Mouse (Mus musculus): Measurements from ENCODE around the gene Asic3. TPM values are rescaled to one million over a fixed set of nuclear protein-coding genes. Genes with fewer than 3 reads are reported as not detected.

Asic3 gene
- polyA plus RNA-seq, 1 experiment: 0.14 TPM

DNA sequence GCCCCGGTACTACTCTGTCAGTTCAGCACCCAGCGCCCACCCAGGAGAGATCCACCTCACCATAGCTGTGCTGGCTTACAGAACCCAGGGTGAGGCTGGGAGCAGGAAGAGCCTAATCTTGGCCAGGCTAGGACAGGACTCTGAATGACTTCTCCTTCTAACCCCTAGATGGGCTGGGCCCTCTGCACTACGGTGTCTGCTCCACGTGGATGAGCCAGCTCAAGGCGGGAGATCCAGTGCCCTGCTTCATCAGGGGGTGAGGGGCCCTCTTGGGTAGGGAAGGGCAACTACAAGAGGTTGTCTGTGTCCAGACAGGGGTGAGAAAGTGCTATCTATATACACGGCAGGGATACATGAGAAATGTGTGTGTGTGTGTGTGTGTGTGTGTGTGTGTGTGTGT lies 31.7 kb upstream of the Asic3 start:
- TF ChIP-seq POLR2A (IDR thresholded peaks at IDR 0.05; ENCODE audit: low read depth, low read length): no peak
- TF ChIP-seq CTCF (IDR thresholded peaks at IDR 0.05; ENCODE audit: extremely low read depth, insufficient read depth, insufficient read length, insufficient replicate concordance): no peak
- no peaks in the 10 kb centered on the region; the same call in 1 of the 2 replicates for H3K4me1 ChIP-seq (ENCODE audit: control insufficient read depth, insufficient read depth, insufficient read length)
- no peaks in the 10 kb centered on the region for H3K36me3 ChIP-seq (ENCODE audit: control insufficient read depth, insufficient read depth, low read length)
- no peak overlapping the region for H3K27ac ChIP-seq (ENCODE audit: insufficient read depth, low read length)
- H3K27me3 ChIP-seq (ENCODE audit: control insufficient read depth, insufficient read depth, low read length): no peaks in the 10 kb centered on the region
- no peak for DNase-seq (ENCODE audit: low read depth in 1 of 2, low spot score in 2 of 2)
- no peak overlapping the region for H3K4me3 ChIP-seq (ENCODE audit: extremely low read depth, insufficient read depth, insufficient read length)
- WGBS: 88% methylated on average over 6 of the region's 6 CpGs

DNA sequence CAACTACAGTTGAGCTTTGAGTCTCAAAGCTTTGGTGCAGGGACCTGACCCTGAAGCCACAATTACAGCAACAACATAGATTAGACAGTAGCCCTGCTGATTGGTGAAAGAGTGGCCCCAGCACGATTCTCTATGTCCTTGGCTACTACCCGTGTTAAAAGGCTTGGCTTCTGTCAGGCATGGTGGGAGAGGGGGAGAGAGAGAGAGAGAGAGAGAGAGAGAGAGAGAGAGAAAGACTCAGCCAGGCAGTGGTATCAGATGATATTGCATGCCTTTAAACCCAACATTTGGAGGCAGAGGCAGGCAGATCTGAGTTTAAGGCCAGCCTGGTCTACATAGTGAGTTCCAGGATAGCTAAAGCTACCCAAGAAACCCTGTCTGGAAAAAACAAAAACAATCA lies 31.2 kb upstream of the Asic3 start:
- TF ChIP-seq CTCF (IDR thresholded peaks at IDR 0.05; ENCODE audit: extremely low read depth, insufficient read depth, insufficient read length, insufficient replicate concordance) (no peak), POLR2A (IDR thresholded peaks at IDR 0.05; ENCODE audit: low read depth, low read length) (no peak)
- DNase-seq (ENCODE audit: low read depth in 1 of 2, low spot score in 2 of 2): no peak
- Histone ChIP-seq H3K27ac (ENCODE audit: insufficient read depth, low read length) (no peak overlapping the region), H3K27me3 (ENCODE audit: control insufficient read depth, insufficient read depth, low read length) (no peaks in the 10 kb centered on the region), H3K4me1 (ENCODE audit: control insufficient read depth, insufficient read depth, insufficient read length) (no peaks in the 10 kb centered on the region; the same call in 1 of the 2 replicates), H3K36me3 (ENCODE audit: control insufficient read depth, insufficient read depth, low read length) (no peaks in the 10 kb centered on the region), H3K4me3 (ENCODE audit: extremely low read depth, insufficient read depth, insufficient read length) (no peak overlapping the region)
- 83% methylated on average over 2 of the region's 2 CpGs for WGBS

DNA sequence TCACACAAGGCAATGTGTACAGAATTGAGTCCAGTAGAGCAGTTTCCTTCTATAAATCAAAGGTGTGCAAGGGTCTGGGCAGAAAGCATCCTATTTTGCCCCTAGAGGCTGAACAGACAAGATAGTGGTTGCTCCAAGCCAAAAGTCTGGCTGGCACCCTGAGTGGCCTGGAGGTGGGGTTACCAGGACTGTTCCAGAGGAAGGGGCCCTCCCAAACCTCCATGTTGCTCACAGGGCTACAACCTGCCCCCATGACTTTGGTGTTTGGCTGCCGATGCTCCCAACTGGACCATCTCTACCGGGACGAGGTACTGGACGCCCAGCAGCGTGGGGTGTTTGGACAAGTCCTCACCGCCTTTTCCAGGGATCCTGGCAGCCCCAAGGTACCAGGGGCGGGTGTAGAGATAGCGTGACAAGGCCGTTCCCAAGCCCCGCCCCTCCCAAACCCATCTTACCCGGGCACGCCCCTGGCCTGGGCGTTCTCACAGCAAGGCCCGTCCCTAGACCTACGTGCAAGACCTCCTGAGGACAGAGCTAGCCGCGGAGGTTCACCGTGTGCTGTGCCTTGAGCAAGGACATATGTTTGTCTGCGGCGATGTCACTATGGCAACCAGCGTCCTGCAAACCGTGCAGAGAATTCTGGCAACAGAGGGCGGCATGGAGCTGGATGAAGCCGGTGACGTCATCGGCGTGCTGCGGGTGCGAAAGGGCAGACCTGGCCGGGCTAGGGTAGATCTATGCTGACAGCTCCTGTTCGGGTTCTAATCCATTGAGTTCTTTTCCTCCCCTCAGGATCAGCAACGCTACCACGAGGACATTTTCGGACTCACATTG lies 29.9 kb upstream of the Asic3 start:
- WGBS: 10% methylated on average over 34 of the region's 34 CpGs
- H3K4me1 ChIP-seq (ENCODE audit: control insufficient read depth, insufficient read depth, insufficient read length): peaks cover 8% of the 10 kb centered on the region
- no peak overlapping the region for H3K27ac ChIP-seq (ENCODE audit: insufficient read depth, low read length)

DNA sequence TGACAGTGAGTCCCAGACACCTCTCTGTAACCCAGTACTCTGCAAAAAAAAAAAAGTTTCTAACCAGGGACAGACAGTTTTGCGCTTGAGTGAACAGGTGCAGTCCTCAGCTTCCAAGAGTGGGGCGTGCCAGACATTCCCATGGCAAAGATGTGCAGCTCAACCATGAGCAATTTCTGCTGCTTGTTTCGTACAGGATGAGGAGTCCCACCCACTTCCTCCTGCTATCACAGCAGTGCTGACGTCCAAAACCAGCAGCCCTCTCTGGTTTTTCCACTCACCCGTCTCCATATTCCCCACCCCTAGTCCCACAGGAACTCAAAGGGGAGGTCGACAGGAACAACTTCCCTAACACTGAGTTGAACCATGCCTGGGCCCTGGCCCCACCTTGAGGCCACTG lies 28.8 kb upstream of the Asic3 start:
- Histone ChIP-seq H3K4me3 (ENCODE audit: extremely low read depth, insufficient read depth, insufficient read length) (no peak overlapping the region), H3K36me3 (ENCODE audit: control insufficient read depth, insufficient read depth, low read length) (no peaks in the 10 kb centered on the region), H3K4me1 (ENCODE audit: control insufficient read depth, insufficient read depth, insufficient read length) (peaks cover 12% of the 10 kb centered on the region), H3K27me3 (ENCODE audit: control insufficient read depth, insufficient read depth, low read length) (peaks cover 10% of the 10 kb centered on the region), H3K27ac (ENCODE audit: insufficient read depth, low read length) (no peak overlapping the region)
- WGBS: 15% methylated on average over 6 of the region's 6 CpGs
- DNase-seq (ENCODE audit: low read depth in 1 of 2, low spot score in 2 of 2): peak in 1 of 2 experiments; percentile 19
- TF ChIP-seq POLR2A (IDR thresholded peaks at IDR 0.05; ENCODE audit: low read depth, low read length) (no peak), CTCF (IDR thresholded peaks at IDR 0.05; ENCODE audit: extremely low read depth, insufficient read depth, insufficient read length, insufficient replicate concordance) (no peak)

More for the DNA sequence above, 29.9 kb upstream of the Asic3 start:
- H3K36me3 ChIP-seq (ENCODE audit: control insufficient read depth, insufficient read depth, low read length): no peaks in the 10 kb centered on the region
- H3K4me3 ChIP-seq (ENCODE audit: extremely low read depth, insufficient read depth, insufficient read length): peak overlapping the region; percentile 62
- DNase-seq (ENCODE audit: low read depth in 1 of 2, low spot score in 2 of 2): peak; percentile 85 to 87
- H3K27me3 ChIP-seq (ENCODE audit: control insufficient read depth, insufficient read depth, low read length): peaks cover 8% of the 10 kb centered on the region
- TF ChIP-seq POLR2A (IDR thresholded peaks at IDR 0.05; ENCODE audit: low read depth, low read length) (no peak), CTCF (IDR thresholded peaks at IDR 0.05; ENCODE audit: extremely low read depth, insufficient read depth, insufficient read length, insufficient replicate concordance) (peak; percentile 23; the same call in 1 of the 2 replicates)

DNA sequence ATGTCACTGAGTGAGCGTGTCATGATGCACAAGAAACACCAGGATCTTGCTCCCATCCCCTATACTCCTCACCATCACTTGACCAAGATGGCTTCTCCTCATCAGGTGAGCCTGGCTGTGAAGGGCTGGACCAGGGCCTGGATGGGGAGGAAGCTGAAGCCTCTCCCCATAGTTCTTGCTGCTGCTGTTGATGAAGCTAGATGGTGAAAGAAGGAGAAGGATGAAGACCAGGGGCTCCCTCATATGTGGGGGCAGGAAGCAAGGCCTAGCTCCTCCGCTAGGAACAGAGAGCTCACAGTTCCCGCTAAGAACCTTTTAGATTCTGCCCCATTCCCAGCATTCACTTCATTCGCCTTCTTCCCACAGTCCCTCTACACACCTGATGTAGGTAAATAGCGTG lies 27.8 kb upstream of the Asic3 start:
- no peak overlapping the region for H3K27ac ChIP-seq (ENCODE audit: insufficient read depth, low read length)
- no peak for DNase-seq (ENCODE audit: low read depth in 1 of 2, low spot score in 2 of 2)
- H3K4me1 ChIP-seq (ENCODE audit: control insufficient read depth, insufficient read depth, insufficient read length): peaks cover 13% of the 10 kb centered on the region
- WGBS: 91% methylated on average over 5 of the region's 5 CpGs
- H3K27me3 ChIP-seq (ENCODE audit: control insufficient read depth, insufficient read depth, low read length): peaks cover 10% of the 10 kb centered on the region
- TF ChIP-seq POLR2A (IDR thresholded peaks at IDR 0.05; ENCODE audit: low read depth, low read length) (no peak), CTCF (IDR thresholded peaks at IDR 0.05; ENCODE audit: extremely low read depth, insufficient read depth, insufficient read length, insufficient replicate concordance) (no peak)
- H3K36me3 ChIP-seq (ENCODE audit: control insufficient read depth, insufficient read depth, low read length): no peaks in the 10 kb centered on the region
- H3K4me3 ChIP-seq (ENCODE audit: extremely low read depth, insufficient read depth, insufficient read length): no peak overlapping the region

DNA sequence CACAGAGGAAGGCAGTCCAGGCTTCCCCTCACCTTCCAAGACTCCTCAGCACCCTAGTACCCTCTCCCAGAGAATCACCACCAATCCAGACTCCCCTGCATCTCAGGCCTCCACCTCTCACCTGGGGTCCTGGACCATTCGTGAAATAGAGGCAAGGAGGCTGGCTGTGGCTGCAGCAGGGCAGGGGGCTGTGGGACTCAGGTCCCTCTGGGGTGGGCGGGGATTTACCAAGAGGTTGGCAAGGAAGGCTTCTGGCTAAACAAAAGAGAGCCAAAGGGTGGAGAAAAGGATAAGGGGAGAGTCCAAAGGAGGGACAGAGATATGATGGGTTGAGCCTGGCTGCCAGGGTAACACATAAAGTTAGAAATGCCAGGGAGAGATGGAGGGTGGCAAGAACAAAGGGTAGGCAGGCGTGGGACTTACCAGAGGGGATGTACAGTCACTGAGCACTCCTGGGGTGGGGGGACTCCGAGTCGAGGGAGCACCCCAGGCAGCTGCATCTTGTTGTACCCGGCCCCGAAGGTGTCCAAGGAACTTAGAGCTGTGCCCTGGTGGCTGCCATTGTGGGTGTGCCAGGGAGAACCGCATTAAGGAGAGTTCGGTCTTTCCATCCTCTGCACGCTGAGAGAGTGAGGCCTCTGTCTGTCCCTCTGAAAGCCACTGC lies 27.2 kb upstream of the Asic3 start:
- peaks cover 13% of the 10 kb centered on the region for H3K4me1 ChIP-seq (ENCODE audit: control insufficient read depth, insufficient read depth, insufficient read length)
- peaks cover 10% of the 10 kb centered on the region for H3K27me3 ChIP-seq (ENCODE audit: control insufficient read depth, insufficient read depth, low read length)
- H3K36me3 ChIP-seq (ENCODE audit: control insufficient read depth, insufficient read depth, low read length): no peaks in the 10 kb centered on the region
- no peak overlapping the region for H3K27ac ChIP-seq (ENCODE audit: insufficient read depth, low read length)
- no peak overlapping the region for H3K4me3 ChIP-seq (ENCODE audit: extremely low read depth, insufficient read depth, insufficient read length)
- 84% methylated on average over 10 of the region's 10 CpGs for WGBS
- TF ChIP-seq CTCF (IDR thresholded peaks at IDR 0.05; ENCODE audit: extremely low read depth, insufficient read depth, insufficient read length, insufficient replicate concordance): no peak
- no peak for TF ChIP-seq POLR2A (IDR thresholded peaks at IDR 0.05; ENCODE audit: low read depth, low read length)
- no peak for DNase-seq (ENCODE audit: low read depth in 1 of 2, low spot score in 2 of 2)

Data from spleen, adult 2 months (tissue).